Mouse (Mus musculus): ENCODE results near the gene Rps15.

DNA sequence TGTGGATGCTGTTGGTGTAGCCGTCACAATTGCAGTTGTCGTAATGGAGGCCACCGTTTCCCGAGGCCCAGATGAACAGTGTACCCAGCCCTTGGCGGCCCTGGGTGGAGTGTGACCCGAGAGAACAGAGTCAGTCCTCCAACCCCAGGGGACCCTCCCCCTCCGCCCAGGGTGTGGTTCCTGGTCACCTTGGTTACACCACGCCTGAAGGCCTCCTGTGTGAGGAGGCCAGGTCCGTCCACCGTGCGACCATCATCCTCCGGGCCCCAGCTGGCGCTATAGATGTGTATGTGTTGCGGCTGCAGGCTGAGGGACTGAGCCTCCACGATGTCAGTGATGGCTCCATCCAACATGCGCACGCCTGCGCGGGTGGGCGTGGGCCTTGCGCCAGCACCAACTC lies 32.8 kb downstream of the Rps15 start:
- TF ChIP-seq CTCF (IDR thresholded peaks at IDR 0.05; ENCODE audit: low read depth) (no peak), EP300 (IDR thresholded peaks at IDR 0.05; ENCODE audit: low read depth) (no peak)

Data from heart, postnatal 0 days (tissue).